Mouse (Mus musculus) CD4-positive helper T cell, adult 2 months (primary cell): ENCODE results near the gene Diablo.

Source experiments
- DNase-seq: peaks from one replicate; pipeline ENCODE4 v3.0.0-alpha.2; 2012; ENCODE audit warnings: low read depth, missing footprints, low spot score

Diablo gene

DNA sequence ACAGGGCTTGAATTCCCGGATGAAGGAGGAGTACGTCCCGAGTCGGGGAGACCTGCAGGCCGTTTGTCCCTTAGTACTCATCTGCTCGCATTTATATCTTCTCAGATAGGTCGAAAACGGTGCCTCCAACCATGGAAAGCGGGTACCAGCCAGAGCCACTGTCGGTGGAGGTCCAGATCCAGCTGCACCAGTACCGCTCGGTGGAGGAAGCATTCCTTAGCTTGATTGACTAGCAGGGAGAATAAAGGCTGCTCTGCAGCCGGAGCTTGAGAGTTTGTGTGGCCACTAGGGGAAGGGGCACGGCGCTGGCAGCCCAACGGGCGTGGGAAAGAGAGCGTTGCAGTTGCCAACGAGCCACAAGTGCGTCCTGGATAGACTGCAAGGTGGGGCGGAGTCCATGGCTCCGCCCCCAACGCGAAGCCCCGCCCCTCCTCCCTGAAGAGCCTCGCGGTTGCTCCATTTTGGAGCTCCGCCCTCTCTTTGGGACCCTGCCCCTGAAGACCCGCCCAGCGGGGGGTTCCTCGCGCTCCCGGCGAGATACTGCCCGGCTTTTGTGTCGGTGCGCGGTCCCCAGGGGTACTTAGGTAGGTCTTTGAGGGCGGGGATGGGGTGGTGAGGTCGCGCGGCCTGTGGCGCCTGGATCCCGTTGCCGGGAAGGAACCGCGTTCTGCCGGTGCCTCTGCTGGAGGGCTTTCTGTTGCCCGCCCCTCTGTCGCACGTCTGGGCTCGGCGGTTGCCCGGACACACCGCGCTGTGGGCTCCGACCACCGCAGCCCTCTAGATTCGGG is 15.8 kb downstream of the Diablo start:
- peak; percentile 90 for DNase-seq

DNA sequence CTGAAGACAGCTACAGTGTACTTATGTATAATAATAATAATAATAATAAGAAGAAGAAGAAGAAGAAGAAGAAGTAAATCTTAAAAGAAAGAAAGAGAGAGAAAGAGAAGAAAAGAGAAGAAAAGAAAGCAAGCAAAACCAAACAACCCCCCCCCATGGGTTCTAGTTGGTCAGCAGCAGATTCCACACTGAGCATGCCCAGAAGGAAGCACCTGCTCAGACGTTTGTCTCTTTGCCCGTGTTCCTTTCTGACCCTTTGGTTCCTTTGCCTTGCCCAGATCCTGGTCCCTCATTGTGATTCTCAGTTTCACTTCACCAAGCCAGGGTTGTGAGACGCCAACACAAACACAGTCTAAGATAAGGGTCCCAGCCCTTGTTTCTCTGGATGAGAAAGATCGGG is 22.0 kb downstream of the Diablo start:
- DNase-seq, result no peak

- peak; percentile 44 for DNase-seq
Observed at GRCm38 (mm10) chr5:123499717-123500116, 24.3 kb downstream of the Diablo start.

GRCm38 (mm10) chr5:123489935-123490334 is 34.0 kb downstream of the Diablo start:
- DNase-seq, result no peak

GRCm38 (mm10) chr5:123489112-123489785 is 34.7 kb downstream of the Diablo start, which contains the start of the genes Lrrc43 and Il31:
TSS of gene Lrrc43 (plus strand) at chr5:123489305.
TSS of gene Il31 (minus strand) at chr5:123489489.
- no peak for DNase-seq

GRCm38 (mm10) chr5:123487659-123488395 is 36.1 kb downstream of the Diablo start:
- DNase-seq, result no peak

DNA sequence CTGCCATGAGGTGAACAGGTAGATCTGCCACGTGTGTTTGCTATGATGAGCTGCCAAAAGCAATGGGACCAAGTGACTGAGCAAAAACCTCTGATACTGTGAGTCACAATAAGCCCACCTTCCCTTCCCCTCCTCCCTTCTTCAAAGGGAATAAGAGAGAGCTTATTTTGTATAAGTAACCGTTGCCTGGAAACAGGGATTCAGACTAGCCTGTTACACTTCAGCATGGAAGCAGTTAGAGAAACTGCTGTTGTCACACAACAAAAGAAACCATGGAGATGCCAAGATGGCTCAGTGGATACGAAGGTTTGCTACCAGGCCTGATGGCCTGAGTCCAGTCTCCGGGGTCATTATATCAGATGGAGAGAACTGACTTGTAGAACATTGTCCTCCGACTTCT is 50.2 kb downstream of the Diablo start:
- DNase-seq, result no peak

DNA sequence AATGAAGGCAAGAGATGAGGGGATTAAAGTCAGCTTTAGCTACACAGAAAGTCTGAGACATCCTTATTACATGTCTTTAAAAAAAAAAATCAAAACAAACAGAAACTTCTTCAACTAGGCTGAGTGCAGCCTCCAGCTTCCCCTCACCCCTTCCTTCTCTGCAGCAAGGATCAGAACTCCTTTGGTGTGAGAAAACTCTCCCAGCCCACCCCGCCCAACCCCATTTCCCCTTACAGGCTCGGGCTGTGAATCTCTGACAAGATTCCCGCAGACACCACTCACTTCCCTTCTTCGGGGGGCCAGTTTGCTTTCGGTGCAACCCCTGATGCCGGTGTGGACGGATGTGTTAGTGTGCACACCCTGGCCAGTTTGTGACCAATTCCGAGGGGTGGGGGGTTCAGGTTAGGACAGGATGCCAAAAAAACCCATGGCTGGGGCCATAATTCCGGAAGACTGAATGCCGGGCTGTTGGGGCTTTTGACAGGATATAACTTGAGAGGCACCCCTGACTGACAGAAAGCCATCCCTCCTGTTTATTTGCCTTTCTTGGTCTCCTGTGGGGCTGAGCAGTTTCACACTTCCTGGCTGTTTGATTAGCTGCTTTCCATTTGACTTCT is 53.1 kb downstream of the Diablo start:
- peak; percentile 56 for DNase-seq

DNA sequence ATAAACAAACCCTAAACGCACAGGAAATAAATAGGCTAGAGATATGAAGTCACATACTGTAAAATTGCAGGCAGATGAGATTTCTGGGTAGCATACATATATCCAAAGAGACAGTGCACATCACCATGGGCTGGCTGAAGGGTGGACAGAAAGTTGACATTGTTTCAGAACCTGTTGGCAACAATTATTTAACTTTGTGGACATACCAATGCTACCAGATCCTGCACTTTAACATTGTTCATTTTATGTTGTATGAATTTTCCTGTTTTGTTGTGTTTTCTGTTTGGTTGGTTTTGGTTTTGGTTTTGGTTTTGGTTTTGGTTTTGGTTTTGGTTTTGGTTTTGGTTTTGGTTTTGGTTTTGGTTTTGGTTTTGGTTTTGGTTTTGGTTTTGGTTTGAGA is 59.3 kb downstream of the Diablo start:
- DNase-seq, result peak; percentile 31

DNA sequence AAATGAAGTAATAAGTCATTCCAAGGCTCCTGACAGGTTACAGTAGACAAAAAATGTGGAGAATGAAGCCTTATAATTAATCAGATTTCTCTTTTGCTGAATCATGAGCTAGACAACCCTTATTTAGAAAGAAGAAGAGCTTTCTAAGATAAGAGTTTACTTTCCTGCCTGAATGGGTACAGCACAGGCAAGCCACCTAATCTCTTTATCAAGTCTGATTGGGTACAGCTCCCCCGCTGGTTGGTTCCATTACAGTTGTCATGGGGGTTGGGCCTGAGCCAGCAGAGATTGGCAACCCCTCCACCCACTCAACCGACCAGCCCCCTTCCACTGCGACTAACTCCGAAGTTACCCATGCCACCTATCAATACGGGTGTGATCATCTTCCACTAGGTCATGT is 62.6 kb downstream of the Diablo start:
- peak; percentile 48 for DNase-seq
